Mouse (Mus musculus) embryonic facial prominence, embryonic 12.5 days (tissue): ENCODE results near the gene Herc3. TPM values are rescaled to one million over a fixed set of nuclear protein-coding genes. Genes with fewer than 3 reads are reported as not detected.

Experiments
- ATAC-seq: fragments of 200-750 bp; cut with Nextera tagmentation; 2 replicates; pipeline ENCODE4 v1.8.0; 2017; ENCODE audit not compliant: insufficient number of reproducible peaks, insufficient read depth, low FRiP score, low TSS enrichment
- H3K27ac ChIP-seq: fragments of 300-500 bp; sonication (generic); 2 replicates; pipeline ENCODE4 v1.5.1; 2016; ENCODE audit warnings: mild to moderate bottlenecking
- H3K27me3 ChIP-seq: fragments of 300-500 bp; sonication (generic); 2 replicates; pipeline ENCODE4 v1.6.1; 2016; ENCODE audit warnings: mild to moderate bottlenecking, moderate library complexity
- H3K36me3 ChIP-seq: fragments of 300-500 bp; sonication (generic); 2 replicates; pipeline ENCODE4 v1.6.1; 2016; ENCODE audit warnings: mild to moderate bottlenecking
- H3K4me1 ChIP-seq: fragments of 300-500 bp; sonication (generic); 2 replicates; pipeline ENCODE4 v1.6.1; 2016
- H3K4me2 ChIP-seq: fragments of 300-500 bp; sonication (generic); replicated peaks from 2 replicates; pipeline ENCODE4 v1.6.1; 2016; ENCODE audit warnings: mild to moderate bottlenecking, moderate library complexity
- H3K4me3 ChIP-seq: fragments of 300-500 bp; sonication (generic); 2 replicates; pipeline ENCODE4 v1.5.1; 2016; ENCODE audit warnings: mild to moderate bottlenecking
- H3K9ac ChIP-seq: fragments of 300-500 bp; sonication (generic); 2 replicates; pipeline ENCODE4 v1.6.1; 2016; ENCODE audit warnings: mild to moderate bottlenecking, moderate library complexity
- H3K9me3 ChIP-seq: fragments of 300-500 bp; sonication (generic); 2 replicates; pipeline ENCODE4 v1.6.1; 2016; ENCODE audit warnings: mild to moderate bottlenecking, moderate library complexity
- WGBS: fragments of 180-500 bp; shearing (Covaris S2); methylation state at CpG from one replicate; pipeline ENCODE4 v1.1.7; 2016; 5-methylcytosine and 5-hydroxymethylcytosine counted together
- polyA plus RNA-seq: library from polyadenylated mRNA; unstranded; fragments of >200 nt; fragmentation: Nextera tagmentation; extraction: Ambion mirVana; gene quantifications from 2 replicates; pipeline ENCODE4 v1.2.1, GENCODE M21; 2016

Herc3 gene
- polyA plus RNA-seq, 1 experiment from 2014 or later: 11.1 TPM

DNA sequence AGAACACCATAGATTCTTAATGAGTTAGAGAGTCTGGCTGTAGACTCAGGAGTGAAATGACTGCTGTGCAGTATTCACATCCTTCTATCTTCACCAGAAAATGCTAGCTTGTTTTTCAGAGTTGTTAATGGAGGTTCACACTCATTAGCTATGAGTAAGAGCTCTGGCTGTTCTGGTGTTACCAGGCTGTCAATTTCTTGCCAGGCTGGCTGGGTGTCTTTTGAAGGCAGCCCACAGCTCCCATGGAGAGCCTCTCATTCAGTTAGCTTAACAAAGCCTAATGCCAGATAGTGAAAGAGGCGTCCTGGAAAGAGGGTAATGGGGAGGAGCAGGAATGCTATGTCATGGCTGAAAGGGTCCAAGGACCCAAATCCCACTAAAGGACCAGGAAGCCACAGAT, 6.7 kb downstream of the Herc3 start:
- Histone ChIP-seq H3K36me3 (no peaks in the 10 kb centered on the region), H3K27me3 (no peaks in the 10 kb centered on the region), H3K4me2 (no peak overlapping the region), H3K4me1 (peaks cover 5% of the 10 kb centered on the region; the same call in 1 of the 2 replicates), H3K27ac (no peak overlapping the region), H3K9me3 (no peaks in the 10 kb centered on the region), H3K9ac (no peak overlapping the region), H3K4me3 (no peak overlapping the region)
- WGBS: 21% methylated on average over 1 of the region's 1 CpGs
- no peak for ATAC-seq

DNA sequence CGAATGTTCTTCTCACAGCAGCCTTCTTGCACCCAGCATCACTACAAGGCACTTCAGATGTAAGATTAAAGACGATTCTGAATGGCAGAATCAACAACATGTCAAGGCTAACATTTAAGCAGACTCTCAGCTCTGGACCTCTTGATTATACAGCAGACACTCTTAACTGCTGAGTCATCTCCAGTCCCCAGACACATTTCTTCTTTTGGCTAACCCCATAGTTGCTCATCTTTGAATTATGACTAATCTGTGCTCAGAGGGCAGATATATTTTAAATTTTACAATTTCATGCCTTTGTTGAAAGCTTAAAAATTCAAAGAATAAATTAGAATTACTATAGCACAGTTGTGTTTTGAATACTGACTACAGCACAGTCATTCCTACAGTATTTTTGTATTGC, 9.9 kb downstream of the Herc3 start:
- Histone ChIP-seq H3K9me3 (no peaks in the 10 kb centered on the region), H3K4me3 (no peak overlapping the region), H3K9ac (no peak overlapping the region), H3K27ac (no peak overlapping the region), H3K4me2 (no peak overlapping the region), H3K36me3 (0 out of 2 replicates have a peak, but pooled peaks cover 3% of the 10 kb centered on the region), H3K27me3 (no peaks in the 10 kb centered on the region), H3K4me1 (peaks cover 5% of the 10 kb centered on the region; the same call in 1 of the 2 replicates)
- no peak for ATAC-seq
- 72% methylated on average over 2 of the region's 2 CpGs for WGBS

DNA sequence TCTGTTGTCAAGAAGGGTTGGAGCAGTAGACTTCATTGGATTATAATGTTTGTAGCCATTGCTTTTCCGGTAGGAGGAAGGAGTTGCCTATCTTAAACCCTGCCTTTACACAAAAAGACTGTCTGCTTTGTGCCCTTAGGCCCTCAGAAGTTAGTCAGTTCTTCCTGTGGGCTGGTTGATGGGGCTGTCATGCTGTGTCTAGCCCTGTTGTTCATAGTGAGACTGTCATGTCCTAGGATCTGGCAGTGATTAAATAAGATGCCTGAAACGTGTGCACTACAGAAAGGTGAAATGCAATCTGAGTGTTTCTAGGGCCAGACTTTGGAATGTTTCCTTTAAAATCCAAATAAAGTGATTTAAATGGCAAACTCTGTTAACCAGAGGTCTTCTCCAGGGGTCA, 10.9 kb downstream of the Herc3 start:
- ATAC-seq: no peak
- Histone ChIP-seq H3K4me1 (peaks cover 5% of the 10 kb centered on the region; the same call in 1 of the 2 replicates), H3K36me3 (0 out of 2 replicates have a peak, but pooled peaks cover 3% of the 10 kb centered on the region), H3K4me3 (no peak overlapping the region), H3K9ac (no peak overlapping the region), H3K27me3 (no peaks in the 10 kb centered on the region), H3K27ac (no peak overlapping the region), H3K9me3 (no peaks in the 10 kb centered on the region), H3K4me2 (no peak overlapping the region)
- WGBS: 10% methylated on average over 2 of the region's 2 CpGs

DNA sequence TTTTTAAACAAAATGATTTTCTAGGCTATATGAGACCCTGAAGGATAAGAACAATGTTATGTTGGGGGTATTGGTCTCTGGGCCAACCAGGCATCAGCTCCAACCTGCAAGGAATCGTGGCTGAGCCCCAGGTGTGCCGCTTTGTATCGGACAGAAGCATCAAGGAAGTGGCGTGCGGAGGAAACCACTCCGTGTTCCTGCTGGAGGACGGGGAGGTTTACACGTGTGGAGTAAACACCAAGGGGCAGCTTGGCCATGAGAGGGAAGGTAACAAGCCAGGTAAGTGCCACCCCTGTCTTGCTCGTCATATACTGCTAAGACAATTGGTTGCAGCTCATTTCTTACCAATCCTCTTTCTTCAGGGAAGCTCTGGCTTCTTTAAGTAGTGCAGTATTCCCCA, 12.3 kb downstream of the Herc3 start:
- H3K4me1 ChIP-seq: peaks cover 5% of the 10 kb centered on the region; the same call in 1 of the 2 replicates
- ATAC-seq: no peak
- H3K4me2 ChIP-seq: no peak overlapping the region
- H3K4me3 ChIP-seq: no peak overlapping the region
- no peak overlapping the region for H3K27ac ChIP-seq
- H3K9me3 ChIP-seq: no peaks in the 10 kb centered on the region
- WGBS: 83% methylated on average over 9 of the region's 9 CpGs
- no peak overlapping the region for H3K9ac ChIP-seq
- H3K27me3 ChIP-seq: no peaks in the 10 kb centered on the region
- 0 out of 2 replicates have a peak, but pooled peaks cover 3% of the 10 kb centered on the region for H3K36me3 ChIP-seq

DNA sequence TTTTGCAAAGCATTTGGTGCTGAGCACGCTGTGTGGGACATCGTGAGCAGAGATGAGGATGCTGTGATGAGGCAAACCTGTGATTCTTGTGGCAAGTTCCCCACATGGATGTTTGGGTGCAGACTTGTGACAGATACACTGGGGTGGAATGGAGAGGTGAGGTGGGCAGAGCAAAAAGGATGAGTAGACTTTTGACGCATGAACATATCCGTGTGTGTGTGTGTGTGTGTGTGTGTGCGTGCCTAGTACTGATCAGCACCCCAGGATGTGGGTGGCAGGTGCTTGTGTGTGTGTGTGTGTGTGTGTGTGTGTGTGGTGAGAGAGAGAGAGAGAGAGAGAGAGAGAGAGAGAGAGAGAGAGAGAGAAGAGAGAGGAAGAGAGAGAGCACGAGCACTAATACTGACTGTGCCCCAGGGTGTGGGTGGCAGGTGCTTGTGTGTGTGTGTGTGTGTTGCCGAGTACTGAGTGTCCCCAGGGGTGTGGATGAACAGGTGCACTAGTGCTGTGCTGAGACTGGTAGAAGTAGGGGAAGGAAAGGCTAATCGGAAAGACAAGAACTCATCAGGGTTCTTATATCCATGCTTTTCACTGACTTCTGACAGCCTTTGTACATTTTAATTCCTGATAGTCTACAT, 13.0 kb downstream of the Herc3 start:
- ATAC-seq: no peak
- no peak overlapping the region for H3K4me2 ChIP-seq
- peaks cover 5% of the 10 kb centered on the region; the same call in 1 of the 2 replicates for H3K4me1 ChIP-seq
- 79% methylated on average over 8 of the region's 8 CpGs for WGBS
- H3K4me3 ChIP-seq: no peak overlapping the region
- H3K9ac ChIP-seq: no peak overlapping the region
- no peak overlapping the region for H3K27ac ChIP-seq
- no peaks in the 10 kb centered on the region for H3K9me3 ChIP-seq
- H3K27me3 ChIP-seq: no peaks in the 10 kb centered on the region
- 0 out of 2 replicates have a peak, but pooled peaks cover 3% of the 10 kb centered on the region for H3K36me3 ChIP-seq

DNA sequence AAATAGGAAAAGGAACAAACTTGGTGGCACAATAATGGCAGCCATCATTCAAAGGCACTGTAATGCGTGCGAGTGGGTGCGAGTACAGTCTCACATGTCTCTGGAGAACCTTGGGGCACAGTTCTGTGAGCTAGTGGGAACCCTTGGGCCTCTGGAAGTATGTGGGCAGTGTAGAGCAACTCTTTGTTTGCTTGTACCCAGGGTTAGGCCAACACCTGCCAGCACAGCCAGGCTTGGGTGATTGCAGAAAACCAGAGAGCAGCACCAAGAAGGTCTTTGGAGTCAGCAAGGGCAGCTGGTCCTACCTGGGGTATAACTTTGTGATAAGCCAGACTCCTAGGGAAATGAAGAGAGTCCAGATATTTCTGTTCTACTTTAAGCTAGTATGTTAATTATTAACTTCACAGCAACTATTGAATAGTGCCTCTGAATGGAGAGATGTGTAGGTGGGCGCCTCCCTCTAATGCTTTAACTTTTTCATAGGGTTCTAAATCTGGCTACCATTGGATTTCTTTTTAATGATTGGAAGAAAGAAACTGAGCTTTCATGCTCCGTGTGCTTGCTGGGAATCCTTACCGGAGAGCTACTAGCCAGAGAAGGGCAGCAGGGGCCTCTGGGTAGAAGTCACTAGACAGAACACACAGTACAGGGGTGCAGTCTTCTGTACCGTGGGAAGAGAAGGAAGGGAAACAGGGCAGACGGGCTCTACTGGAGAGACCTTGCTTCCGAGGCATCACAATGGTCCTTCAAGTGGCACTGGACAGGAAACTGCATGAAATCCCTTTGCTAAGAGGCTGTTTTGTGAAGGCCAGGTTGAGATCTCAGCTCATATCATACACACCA, 15.8 kb downstream of the Herc3 start:
- Histone ChIP-seq H3K9ac (no peak overlapping the region), H3K27me3 (no peaks in the 10 kb centered on the region), H3K4me1 (peaks cover 4% of the 10 kb centered on the region; the same call in 1 of the 2 replicates), H3K27ac (no peak overlapping the region), H3K4me3 (no peak overlapping the region), H3K4me2 (no peak overlapping the region), H3K36me3 (0 out of 2 replicates have a peak, but pooled peaks cover 3% of the 10 kb centered on the region), H3K9me3 (no peaks in the 10 kb centered on the region)
- no peak for ATAC-seq
- 90% methylated on average over 9 of the region's 9 CpGs for WGBS

DNA sequence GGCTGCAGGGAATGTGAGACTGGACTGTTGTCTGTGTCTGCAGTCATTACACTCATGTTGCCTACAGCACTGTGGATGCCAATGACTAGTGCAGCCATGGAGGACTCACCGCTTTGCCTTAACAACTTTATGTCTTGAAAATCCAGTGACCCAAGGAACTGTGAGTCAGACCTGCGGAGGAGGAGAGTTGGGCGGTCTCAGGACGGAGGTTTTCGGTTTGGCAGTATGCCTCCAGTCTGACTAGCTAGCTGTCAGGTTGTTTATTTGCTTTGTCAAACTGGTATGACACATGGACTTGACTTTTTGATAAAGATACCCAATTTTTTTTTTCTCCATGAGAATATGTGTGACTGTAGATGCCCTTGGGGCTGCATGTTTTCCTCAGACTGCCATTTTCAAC, 16.6 kb downstream of the Herc3 start:
- Histone ChIP-seq H3K9ac (no peak overlapping the region), H3K4me2 (no peak overlapping the region), H3K36me3 (0 out of 2 replicates have a peak, but pooled peaks cover 3% of the 10 kb centered on the region), H3K4me3 (no peak overlapping the region), H3K27ac (no peak overlapping the region), H3K27me3 (no peaks in the 10 kb centered on the region), H3K4me1 (no peaks in the 10 kb centered on the region), H3K9me3 (no peaks in the 10 kb centered on the region)
- WGBS: 83% methylated on average over 5 of the region's 5 CpGs
- no peak for ATAC-seq

DNA sequence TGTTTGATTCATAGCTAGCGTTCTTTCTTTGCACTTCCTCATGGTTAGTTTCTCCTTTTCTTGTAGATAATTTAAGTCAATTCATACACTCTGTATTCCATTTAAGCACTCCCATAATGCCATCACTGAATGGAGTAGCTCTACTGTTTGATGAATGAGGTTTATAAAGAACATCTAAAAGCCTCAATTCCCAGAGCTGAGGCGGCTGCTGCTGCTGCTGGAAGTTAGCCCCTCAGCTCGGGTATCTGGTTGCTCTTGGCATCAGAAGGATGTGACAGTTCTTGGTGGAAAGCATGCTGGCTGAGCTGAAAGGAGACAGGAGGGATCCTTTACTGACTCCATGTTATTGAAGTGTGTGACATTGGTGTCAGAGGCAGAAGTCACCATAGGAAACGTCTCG, 18.1 kb downstream of the Herc3 start:
- no peak overlapping the region for H3K27ac ChIP-seq
- no peak overlapping the region for H3K9ac ChIP-seq
- H3K4me3 ChIP-seq: no peak overlapping the region
- H3K4me2 ChIP-seq: no peak overlapping the region
- H3K9me3 ChIP-seq: no peaks in the 10 kb centered on the region
- no peaks in the 10 kb centered on the region for H3K27me3 ChIP-seq
- H3K36me3 ChIP-seq: 0 out of 2 replicates have a peak, but pooled peaks cover 3% of the 10 kb centered on the region
- no peak for ATAC-seq
- 68% methylated on average over 5 of the region's 5 CpGs for WGBS
- no peaks in the 10 kb centered on the region for H3K4me1 ChIP-seq

DNA sequence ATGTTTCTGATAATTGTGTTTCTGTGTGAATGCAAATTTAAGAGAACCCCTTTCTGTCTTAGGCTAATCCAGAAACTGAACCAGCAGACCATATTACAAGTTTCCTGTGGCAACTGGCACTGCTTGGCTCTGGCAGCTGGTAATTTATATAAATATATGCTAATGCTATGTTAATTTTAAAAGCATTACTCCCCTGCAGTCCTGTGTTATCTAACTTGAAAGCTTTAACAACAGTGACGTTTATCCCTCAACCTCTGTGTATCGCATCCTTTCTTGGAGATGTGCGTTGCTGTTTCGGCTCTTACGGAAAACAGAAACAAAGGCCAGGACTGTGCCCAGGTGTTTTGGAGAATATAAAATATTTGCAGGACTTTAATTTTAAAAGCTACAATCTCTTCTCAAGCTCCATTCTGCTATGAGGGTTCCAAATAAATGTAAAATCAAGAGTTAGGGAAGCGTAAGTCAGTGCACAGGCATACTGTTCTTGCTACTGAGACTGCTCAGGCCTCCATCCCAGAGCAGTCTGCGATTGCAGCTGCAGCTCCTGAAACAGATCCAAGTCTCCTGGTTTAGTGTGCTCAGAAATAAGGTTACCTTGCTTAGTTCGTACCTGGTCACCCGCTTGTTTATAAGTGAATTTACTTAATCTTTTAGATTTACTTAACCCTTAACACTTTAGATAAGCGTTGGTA, 24.6 kb downstream of the Herc3 start:
- no peak for ATAC-seq
- no peaks in the 10 kb centered on the region for H3K27me3 ChIP-seq
- no peak overlapping the region for H3K9ac ChIP-seq
- no peak overlapping the region for H3K27ac ChIP-seq
- H3K9me3 ChIP-seq: no peaks in the 10 kb centered on the region
- no peak overlapping the region for H3K4me3 ChIP-seq
- no peaks in the 10 kb centered on the region for H3K4me1 ChIP-seq
- H3K4me2 ChIP-seq: no peak overlapping the region
- 87% methylated on average over 10 of the region's 10 CpGs for WGBS
- H3K36me3 ChIP-seq: no peaks in the 10 kb centered on the region

DNA sequence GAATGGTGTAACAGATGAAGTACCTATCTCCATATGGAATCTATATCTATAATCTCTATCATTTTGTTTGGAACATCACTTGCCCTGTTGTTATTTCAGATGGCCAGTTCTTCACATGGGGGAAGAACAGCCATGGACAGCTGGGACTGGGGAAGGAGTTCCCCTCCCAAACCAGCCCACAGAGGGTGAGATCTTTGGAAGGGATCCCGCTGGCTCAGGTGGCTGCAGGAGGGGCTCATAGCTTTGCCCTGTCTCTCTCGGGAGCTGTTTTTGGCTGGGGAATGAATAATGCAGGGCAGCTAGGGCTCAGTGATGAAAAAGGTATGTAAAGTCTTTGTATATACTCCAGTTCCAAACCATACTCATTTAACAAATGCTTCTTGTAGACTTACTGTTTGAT, 25.2 kb downstream of the Herc3 start:
- Histone ChIP-seq H3K9me3 (no peaks in the 10 kb centered on the region), H3K9ac (no peak overlapping the region), H3K36me3 (no peaks in the 10 kb centered on the region), H3K4me3 (no peak overlapping the region), H3K4me2 (no peak overlapping the region), H3K4me1 (no peaks in the 10 kb centered on the region), H3K27ac (no peak overlapping the region), H3K27me3 (no peaks in the 10 kb centered on the region)
- no peak for ATAC-seq
- WGBS: 64% methylated on average over 2 of the region's 2 CpGs

DNA sequence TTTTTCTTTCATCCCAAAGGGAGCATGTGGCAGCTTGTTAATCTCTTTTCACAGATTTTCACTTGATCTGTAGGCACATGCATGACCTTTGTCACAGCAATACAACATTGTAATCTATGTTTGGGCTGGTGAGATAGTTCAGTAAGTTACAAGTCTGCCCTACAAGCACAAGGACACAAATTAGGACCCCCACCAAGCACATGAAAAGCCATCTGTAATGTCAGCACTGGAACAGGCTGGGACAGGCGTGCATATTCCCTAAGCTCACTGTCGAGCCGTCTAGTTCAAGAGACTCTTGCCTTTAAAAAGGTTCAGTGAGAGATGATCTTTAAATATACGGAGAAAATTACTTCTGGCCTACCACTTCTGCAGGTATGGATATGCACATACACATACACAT, 28.3 kb downstream of the Herc3 start:
- no peaks in the 10 kb centered on the region for H3K9me3 ChIP-seq
- no peaks in the 10 kb centered on the region for H3K36me3 ChIP-seq
- no peak overlapping the region for H3K4me2 ChIP-seq
- no peaks in the 10 kb centered on the region for H3K4me1 ChIP-seq
- 84% methylated on average over 4 of the region's 4 CpGs for WGBS
- no peak; the same call in 1 of the 2 replicates for ATAC-seq
- no peak overlapping the region for H3K27ac ChIP-seq
- H3K27me3 ChIP-seq: no peaks in the 10 kb centered on the region
- H3K9ac ChIP-seq: no peak overlapping the region
- H3K4me3 ChIP-seq: no peak overlapping the region
